Mouse (Mus musculus) lung, postnatal 25 days (tissue): Measurements from ENCODE around the gene Prrg2.

Source experiments
- DNase-seq: peaks from one replicate; pipeline ENCODE4 v3.0.0; 2022; ENCODE audit warnings: low spot score

The Prrg2 gene

DNA sequence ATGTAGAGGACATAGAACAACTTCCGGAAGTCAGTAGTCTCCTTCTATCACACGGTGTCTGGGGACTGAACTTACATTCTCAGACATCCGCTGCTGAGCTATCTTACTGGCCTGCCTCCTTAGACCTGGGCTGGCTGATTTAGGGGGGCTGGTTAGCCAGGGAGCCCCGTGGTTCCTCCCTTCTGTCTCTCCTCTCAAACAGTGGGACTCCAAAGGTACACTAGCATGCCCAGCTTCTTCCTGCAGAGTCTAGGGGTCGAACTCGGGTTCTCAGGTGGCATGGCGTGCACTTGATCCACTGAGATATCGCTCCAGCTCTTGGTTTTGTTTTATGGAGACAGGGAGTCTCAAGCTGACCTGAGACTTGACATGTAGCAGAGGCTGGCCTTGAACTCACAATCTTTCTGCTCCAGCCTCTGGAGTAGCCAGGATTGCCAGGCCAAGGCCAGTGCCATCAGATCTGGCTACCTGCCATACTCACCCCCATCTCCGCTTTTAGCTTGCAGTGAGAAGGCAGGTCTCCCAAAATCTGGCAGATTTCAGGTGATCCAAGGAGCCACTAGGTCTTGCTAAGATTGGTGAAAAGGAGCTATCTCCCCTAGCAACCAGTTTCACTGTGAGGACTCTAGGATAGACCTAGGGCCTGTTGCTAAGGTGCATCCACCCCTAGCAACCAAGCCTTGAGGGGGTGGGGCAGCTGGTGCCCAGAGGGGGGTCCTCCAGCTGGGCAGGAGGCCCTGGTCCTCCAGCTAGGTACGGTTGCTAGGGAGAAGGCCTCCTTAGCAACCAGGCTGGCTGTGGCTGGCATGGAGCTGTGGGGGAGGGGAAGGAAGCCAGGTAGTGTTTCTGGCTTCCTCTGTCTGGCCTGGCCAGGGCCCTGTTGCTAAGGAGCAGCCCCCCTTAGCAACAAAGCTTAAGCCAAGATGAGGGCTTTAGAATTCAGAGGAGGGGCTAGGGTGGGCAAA, 3.6 kb downstream of the Prrg2 start:
- no peak for DNase-seq

DNA sequence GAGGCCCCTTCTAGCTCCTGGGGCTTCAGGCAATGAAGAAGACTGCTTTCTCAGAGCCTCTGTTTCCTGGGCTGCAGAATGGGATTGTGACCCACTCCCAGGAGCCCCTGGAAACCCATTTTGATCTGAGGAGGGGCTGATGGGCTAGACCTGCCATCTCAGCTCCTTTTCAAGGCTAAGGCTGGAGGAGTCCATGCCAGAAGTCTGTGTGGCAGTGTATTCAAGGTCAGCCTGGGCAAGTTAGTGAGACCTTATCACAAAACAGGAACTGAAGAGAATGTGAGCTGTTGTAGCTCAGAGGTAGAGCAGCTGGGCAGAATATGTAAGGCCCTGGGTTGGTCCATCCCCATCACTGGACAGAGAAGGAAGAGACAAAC, 5.5 kb downstream of the Prrg2 start:
- DNase-seq, result no peak

DNA sequence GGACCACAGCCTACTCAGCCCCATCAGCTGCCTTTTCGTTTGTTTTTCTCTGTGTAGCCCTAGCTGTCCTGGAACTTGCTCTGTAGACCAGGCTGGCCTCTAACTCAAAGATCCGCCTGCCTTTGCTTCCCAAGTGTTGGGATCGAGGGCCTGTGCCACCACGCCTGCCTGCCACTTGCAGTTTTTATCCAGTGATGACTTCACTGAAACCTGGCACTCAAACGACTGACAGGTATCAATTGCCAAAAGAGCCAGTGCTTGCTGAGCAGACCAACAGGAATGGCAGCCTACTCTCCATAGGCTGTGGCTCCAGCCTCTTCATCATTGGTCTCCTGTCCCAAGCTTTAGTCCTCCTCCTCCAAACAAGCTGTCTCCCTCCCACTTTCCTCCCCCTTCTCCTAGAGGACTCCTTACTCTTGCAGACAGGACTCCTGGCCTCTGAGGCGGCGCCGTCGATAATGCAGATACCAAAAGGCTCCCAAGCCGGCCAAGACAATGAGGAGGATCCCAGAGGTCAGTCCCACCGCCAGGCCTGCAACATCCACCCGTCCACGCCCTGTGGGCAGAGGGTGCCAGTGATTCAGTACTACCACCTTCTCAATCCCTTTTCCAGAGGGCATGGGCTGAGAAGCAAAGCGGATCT, 6.0 kb downstream of the Prrg2 start:
- no peak for DNase-seq

DNA sequence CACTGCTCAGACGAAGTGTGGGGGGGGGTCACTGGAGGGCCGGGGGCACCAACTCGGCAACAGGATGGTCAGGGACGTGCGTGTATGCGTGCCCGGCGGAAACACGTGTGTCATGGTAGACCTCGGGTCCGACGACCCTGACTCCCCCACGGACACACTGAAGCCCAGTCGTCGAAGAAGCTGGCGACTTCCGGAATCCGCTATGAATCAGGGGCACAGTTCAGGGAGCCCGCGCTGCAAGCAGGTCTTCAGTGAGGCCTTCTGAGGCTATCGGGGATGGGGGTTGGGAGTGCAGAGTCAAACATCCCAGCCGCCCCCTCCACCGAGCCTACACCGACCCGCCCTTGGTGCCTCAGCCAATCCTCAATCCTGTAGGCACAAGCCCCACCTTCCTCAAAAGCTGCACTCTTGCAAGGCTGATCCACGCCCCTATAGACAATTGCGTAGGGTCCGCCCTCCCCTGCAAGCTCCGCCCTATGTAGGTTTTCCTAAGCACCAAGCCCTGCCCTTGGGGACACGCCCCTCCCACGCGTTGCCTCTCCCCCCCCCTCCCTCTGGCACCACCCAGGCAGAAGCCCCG, 8.5 kb downstream of the Prrg2 start:
- DNase-seq, result peak; percentile 98

DNA sequence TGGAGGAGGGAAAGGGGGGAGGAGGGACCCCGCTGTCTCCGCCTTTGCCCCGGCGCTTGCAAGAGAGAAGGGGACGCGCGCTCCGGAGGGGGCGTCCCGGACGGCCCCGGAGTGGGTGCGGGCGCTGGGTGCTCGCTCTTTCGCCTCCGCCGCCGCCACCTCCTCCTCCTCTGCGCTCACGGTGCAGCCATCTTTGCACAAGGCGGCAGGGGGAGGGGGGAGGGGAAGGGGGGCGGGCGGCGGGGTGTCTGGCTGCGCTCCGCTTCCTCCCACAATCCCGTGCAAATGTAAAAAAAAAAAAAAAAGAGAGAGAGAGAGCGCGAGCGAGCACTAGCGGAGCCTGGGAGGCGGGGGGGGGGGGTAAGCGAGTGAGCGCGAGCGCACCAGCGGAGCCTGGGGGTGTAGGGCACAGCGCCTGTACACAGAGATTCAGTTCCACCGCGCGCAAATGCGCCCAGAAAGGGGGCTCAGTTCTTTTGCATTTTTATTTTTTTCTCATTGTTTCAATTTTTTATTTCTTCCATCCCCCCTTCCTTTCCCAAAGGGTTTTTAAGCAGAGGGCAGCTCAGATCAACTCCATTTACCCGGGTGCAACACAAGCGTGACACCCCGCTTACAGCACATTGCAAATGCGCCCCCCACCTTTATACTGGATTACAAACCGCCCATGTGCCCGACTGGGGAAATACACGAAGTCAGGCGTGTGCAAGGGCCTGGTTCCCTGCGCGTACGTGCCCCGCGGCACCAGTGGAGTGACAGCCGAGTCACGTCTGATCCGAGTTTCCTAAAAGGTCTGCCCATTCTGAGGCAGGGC, 9.2 kb downstream of the Prrg2 start:
- peak; percentile 59 for DNase-seq

DNA sequence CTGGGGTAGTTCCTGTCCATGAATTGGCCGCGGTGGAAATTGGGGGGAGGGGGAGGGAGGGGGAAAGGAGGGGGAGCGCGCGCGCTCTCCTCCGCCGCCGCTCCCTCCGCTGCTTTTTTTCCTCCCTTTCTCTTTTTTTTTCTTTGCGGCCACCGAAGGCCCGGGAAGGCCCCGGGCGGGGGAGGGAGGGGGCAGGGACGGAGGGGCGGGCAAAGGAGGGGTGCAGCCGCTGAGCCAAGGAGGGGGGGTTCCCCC, 9.7 kb downstream of the Prrg2 start, which contains the start of gene Prr12:
Gene Prr12 (minus strand): TSS at position 20 of the 255 bp plus-strand sequence.
- DNase-seq, result no peak

DNA sequence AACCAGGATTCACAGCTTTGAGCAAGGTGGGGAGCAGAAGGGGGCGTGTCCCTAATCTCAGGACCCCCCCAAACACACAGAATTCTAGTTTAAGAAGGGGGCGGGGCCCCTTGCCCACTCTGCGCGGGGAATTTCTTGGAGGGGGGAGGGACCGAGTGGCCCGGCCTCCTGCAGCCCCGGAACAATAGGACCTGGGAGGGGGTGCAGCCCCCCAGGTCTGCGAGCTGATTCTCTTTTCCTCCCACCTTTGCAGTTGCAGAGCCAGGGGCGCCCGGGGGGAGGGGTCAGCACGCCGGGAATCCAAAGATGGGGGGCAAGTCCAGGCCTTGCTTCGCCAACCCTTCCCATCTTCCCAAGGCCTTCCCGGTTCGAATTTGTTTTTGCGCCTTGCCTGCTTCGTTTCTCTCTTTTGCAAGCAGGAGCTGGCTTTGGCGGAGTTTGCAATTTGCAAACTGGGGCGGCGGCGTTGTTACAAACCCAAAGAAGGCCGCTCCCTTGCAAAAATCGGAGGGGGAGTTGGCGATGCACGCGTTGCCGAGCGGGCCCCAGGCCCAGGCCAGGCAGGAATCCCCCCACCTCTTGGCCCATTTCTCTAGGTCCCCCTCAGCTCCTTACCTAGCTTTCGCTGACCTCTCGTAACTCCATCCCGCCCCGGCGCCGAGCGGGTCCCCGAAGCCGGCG, 10.2 kb downstream of the Prrg2 start:
- DNase-seq, result peak; percentile 20

DNA sequence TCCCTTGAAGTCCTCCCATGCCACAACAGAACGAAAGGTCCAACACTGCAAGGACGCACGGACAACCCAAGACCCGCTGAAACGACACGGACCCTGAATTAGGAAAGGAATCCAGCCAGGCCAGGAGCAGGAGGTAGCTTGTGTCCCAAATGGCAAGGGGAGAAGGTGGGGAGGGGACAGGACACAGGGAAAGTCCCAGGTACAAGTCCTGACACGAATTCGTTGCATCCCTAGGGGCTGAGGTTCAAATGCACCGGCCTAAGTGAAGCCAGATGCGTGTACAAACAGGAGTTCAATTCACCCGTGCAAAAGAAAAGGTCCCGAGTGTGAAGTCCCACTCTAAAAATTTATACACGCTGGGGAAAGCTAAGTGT, 10.9 kb downstream of the Prrg2 start:
- DNase-seq, result no peak

DNA sequence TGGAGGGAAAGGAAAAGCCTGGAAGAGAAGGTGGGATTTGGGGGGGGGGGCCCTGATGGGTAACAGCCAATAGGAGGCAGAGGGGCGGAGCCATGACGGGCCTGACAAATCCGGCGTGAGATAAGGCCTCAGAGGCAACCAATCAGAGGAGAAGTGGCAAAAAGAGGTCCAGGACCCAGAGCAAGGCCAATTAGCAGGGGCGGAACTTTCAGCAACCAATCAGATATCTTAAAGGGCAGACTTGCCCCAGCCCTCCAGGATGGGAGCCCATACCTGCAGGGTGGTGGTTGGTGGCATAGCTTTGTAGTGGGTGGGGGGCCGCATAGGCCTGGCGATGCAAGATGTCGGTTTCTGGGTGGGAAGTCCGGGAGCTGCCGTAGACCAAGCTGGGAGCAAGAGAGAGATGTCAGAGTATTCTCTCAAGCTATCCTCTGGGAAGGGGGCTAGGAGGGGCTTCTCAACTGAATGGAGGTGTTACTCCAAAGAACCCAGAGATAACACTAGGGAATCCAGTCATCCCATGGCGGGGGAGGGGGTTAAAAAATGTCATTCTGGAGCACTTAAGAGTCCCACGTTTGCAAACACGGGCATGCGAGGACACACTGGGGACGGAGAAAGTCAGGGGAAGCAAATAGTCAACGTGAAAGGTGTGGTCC, 11.4 kb downstream of the Prrg2 start:
- DNase-seq, result peak; percentile 73

DNA sequence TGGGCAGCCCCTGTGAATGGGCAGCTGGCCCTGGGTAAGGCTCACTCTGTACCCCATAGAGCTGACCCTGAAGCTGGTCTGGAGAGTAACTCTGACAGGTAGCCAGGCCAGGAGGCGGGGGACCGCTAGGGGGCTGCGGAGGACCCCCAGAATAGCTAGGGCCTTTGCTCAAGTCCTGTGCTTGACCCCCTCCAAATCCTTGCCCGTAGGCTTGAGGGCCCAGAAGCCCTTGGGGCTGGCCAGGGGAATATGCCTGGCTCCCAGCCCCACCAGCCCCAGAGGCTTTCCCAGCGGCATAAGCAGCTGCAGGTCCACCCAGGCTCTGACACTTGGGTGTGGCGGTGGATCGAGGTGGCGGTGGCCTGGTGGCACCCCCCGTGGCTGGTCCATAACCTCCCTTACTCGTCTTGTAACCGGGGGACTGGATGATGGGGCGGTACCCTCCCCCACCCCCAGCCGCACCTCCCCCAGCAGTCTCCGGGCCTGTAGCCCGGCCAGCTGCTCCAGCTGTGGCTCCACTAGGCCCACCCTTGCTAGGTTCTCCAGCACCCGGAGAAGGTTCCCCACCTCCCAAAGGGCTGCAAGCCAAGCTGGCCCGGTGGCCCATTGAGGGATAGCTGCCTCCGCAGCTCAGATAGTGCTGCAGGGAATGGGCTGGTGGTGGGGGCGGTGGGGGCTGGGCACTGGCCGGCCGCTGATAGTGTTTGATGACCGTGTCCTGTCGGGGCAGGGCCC, 13.4 kb downstream of the Prrg2 start:
- DNase-seq, result no peak

DNA sequence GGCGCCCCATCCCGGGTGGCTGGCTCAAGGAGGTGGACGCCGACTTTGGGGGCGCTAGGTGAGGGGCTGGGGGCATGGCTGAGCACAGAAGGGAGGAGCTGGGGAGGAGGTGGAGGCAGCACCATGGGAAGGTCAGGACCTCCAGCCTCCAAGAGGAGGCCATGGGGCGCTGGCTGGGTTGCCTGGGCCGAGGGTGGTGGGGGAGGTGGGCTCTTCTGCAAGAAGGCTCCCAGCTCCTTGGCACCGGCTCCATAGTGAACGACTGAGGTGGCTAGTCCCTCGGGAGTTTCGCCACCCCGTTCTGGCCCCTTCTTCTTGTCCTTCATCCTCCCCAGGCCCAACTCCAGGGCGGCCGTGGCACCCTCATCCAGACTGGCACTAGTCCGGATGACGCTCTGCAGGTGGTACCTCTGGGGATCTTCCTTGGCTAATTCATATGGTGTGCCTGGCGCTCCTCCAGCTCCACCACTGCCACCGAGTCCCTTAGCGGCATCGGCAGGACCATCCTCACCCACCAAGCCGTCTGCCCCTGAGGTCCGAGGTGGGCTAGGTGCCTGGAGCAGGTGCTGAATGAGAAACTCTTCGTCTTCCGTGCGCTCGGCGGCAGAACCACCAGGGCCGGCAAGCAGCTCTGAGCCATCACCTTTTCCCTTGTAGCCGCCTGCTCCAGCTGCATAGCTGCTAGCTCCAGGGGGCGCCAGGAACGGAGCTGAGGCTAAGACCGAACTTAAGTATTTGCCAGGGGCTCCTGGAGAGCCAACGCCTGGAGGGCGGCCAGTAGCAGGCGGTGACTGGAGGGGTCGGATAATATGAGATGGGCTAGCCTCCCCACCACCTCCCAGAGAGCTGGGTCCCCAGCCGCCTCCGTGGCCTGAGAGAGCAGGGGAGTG, 14.2 kb downstream of the Prrg2 start:
- DNase-seq, result no peak

DNA sequence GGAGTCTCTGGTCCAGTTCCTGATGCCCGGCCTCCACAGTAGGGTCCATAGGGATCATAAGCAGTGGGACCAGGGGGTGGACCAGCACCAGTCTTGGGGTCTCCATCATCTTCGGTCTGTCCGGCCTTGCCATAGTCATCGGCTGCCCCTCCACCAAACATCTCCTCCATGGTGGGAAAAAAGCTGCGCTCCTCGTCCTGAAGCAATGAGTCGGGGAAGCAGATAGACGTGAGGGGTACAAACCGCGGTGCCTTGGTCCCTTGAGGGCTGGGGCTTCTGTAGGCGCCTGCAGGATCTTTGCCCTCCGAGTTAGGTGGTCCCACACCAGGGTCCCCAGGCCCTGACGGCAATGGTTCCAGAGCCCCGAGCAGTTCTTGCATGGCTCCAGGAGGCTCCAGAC, 15.0 kb downstream of the Prrg2 start:
- no peak for DNase-seq

DNA sequence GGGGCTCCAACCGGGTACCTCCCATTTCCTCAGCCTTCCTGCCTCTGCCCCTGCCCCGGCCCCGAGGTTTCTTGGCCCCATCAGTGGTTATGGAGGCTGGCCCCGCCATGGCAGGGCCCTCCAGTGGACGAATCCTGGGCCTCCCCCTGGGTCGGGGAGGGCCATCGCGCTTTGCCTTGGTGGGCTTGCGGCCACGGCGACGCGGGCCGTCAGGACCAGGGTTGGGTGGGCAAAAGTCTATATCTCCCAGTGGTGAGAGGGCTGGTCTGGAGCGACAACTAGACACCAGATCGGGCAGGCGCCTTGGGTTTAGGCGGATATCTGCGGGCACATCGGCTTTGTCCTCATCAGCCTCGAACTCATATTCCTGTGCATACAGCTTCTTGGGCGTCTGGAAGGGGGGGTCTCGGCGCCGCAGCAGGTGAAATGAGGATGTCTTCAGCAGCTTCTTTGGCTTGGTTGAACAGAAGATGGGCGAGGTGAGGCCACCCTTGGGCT, 15.6 kb downstream of the Prrg2 start:
- DNase-seq, result no peak

DNA sequence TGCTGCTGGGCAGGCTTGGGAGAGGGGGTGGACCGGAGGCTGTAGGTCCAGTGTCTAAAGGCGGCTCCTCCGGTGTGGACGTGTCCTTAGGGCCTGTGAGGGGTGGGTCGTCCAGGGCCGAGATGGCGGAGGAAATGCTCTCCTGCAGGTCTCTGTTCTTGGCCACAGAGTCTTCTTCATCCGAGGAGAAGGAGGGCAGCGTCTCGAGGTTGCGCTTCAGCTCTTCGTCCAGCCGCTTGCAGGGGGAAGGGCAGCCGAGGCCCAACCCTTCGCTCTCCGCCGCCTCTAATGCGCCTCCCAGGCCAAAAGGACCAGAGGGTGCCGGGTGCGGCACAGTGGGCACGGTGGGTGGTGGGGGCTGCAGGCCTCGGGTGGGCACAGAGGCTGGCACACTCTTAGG, 16.7 kb downstream of the Prrg2 start:
- no peak for DNase-seq

DNA sequence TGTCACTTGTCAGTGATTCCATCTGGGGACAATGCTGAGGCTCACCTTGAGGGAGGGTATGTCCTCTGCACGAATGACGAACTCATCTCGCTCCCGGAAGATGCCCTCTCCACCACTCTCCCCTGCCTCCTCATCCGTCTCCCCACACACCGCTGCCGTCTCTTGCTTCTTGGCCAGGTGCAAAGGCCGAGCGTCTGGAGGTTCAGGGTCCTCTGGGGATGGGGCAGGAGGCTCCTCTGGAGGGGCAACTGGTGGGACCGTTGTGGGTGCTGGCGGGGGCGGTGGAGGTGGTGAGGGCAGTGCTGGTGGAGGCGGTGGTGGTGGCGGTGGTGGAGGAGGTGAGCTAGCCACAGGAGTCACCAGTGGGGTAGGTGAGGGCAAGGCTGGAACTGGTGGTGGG, 19.2 kb downstream of the Prrg2 start:
- no peak for DNase-seq

DNA sequence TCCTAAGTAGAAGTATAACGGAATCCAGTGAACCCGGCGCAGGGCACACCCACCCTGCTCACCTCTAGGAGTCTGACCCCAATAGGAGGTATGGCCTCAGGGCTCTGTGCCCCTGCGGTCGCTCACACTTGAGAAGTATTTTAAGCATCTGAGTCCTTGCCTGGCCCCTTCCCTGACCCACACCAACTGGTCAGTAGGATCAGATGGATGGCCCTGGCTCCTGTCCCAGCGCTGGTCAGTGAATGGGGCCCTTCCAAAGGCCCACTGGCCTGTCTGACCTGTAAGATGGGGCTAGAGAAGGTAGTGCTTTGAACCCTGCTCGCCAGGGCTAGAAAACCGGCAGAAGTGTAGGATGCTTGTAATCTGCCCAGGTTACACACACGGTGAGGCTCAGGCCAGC, 21.6 kb downstream of the Prrg2 start:
- DNase-seq, result no peak

DNA sequence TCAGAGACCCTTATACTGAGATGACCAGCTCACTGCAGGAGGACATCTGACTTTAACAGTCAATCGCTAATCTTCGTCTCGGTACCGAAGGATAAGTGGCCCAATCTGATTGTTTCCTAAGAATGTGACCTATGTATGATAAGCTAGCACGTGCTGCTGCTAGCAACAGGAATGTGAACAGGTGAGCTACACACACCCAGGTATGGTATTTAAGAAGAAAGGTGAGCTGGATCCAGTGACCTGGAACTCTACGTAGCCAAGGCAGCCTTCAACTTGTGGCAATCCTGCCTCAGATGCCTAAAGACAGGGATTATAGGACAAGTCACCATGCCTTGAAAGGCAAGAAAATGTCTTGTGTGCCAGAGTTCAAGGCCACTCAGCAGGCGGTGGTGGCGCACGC, 24.1 kb downstream of the Prrg2 start:
- no peak for DNase-seq

DNA sequence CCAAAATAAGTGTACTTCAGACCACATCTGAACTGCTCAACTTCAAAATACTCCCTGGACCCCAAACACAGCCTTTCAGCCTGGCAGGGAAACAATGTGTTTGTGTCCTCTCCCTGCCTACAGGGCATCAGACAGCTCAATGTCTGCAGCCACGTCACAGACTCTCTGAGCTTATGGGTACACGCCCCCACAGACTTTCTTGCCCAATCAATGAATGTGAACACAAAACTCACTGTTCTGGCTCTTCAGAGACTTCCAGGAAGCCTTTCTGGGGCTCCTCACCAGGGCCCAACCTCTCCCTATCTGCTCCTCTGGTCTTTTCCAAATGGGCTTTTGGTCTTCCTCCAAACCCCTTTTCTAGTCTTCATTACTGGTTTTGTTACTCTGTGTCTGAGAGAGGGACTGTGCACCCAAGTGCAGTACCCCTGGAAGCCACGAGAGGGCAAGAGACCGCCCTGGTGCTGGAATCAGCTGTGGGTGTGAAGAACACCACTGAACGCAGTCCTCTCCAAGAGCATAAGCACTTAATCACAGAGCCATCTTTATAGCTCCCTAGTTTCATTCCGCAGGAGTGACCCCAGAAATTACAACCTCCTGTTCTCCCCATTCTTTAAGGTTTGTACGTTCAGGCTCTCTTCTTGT, 24.6 kb downstream of the Prrg2 start:
- DNase-seq, result peak; percentile 64

DNA sequence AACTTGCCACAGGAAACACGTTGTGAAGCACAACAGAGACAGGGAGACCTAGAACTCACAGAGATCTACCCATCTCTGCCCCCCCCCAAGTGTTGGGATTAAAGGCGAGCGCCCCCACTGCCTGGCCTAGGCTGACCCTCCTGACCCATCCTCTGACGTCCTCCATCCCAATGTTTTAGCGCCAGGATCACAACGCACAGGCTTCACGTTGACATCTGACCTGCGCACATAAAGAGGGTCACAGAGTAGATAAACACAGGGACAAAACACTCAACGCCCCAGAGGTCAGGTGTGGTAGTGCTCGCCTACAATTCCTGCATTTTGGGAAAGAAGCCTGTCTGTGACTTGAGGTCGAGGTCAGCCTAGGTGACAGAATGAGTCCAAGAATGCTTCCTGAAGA, 25.8 kb downstream of the Prrg2 start:
- no peak for DNase-seq
